Mouse (Mus musculus) stomach, postnatal 0 days (tissue): ENCODE measurements around the gene Tmem235.

ENCODE experiments used
- CTCF ChIP-seq: IDR thresholded peaks from 2 replicates; pipeline ENCODE4 v1.5.1; 2016; ENCODE audit warnings: antibody characterized with exemption, low read depth, mild to moderate bottlenecking, moderate library complexity
- EP300 ChIP-seq: optimal IDR thresholded peaks from 2 replicates; pipeline ENCODE3; 2016; ENCODE audit warnings: antibody characterized with exemption

- no peak for TF ChIP-seq CTCF
- TF ChIP-seq EP300: no peak
Observed at GRCm38 (mm10) chr11:117839021-117839420, 21.5 kb upstream of the Tmem235 start.
